Mouse (Mus musculus) large intestine, adult 2 months (tissue): ENCODE data around the gene Tfap4. TPM values are rescaled to one million over a fixed set of nuclear protein-coding genes. Genes with fewer than 3 reads are reported as not detected.
"Not testable (repeated sequence)": the region's sequence is repeated elsewhere in the genome, so short reads cannot be mapped to it uniquely, and the experiment has no call there.

Experiments used
- DNase-seq: peaks from one replicate; pipeline ENCODE4 v3.0.0-alpha.2; 2012; ENCODE audit warnings: low read depth, low spot score
- WGBS: fragments of 180-500 bp; shearing (Covaris S2); methylation state at CpG from one replicate; pipeline ENCODE4 v1.1.7; 2018; 5-methylcytosine and 5-hydroxymethylcytosine counted together
- polyA plus RNA-seq: library from polyadenylated mRNA; depleted of rRNA; stranded (reverse); fragments of >200 nt; gene quantifications from 2 replicates; pipeline ENCODE4 v1.2.3, GENCODE M21; 2012

Tfap4 gene
- polyA plus RNA-seq, 1 experiment = 13.2 TPM

- DNase-seq = peak; percentile 65
- WGBS = under 1% methylated on average over 19 of the region's 19 CpGs
These were observed 1.7 kb downstream of the Tfap4 start for GRCm38 (mm10) chr16:4557949-4558348.

GRCm38 (mm10) chr16:4557085-4557484 lies 2.6 kb downstream of the Tfap4 start:
- peak; percentile 92 for DNase-seq
- 34% methylated on average over 1 of the region's 1 CpGs for WGBS

DNA sequence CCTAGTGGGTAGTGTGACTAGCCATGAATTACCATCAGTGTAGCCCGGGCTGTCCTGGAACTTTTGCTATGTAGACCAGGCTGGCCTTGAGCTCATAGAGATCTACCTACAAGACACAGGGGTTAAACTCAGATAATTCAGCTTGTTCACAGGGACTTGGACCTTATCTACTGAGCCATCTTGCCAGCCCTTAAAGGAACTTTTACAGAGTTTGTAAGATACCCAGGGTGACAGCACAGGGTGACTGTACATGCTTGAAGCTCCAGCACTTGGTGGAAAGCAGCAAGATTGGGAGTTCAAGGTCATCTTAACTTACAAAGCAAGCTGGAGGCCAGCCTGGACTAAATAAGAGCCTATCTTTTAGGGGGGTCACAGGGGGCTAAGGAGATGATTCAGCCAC lies 4.1 kb downstream of the Tfap4 start:
- 92% methylated on average over 1 of the region's 1 CpGs for WGBS
- DNase-seq = no peak

DNA sequence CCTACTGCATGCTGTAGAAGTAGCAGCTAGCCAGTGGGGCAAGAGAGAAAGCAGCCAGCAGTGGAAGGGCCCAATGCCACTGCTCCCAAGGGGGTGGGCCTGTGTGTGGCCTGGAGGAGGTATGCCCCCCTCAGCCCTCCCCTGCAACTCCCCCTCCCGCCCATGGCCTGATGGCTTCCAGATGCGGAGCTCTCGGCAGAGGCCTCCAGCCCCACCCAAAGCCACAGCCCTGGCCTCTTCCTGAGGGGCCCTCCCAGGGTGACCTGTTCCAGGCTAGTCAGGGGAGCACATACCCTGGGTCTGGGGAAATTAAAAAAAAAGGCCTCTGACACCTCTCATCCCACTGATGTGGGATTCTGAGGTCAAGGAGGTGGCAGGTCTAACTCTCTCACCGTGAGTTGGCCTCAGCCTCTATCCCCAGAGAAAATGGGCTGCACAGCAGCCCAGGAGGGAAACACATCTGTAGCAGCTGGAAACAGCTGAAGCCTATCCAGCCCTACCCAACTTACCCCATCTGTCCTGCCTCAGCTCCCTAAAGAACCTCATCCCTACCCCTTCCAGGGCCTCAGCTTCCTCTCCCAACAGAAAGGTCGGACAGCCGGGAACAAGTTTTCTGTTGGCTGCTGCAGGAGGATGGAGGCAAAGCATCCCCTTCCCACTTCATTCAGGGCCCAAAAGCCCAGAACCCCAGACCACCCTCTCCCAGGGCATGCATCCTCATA lies 6.7 kb downstream of the Tfap4 start:
- DNase-seq = no peak
- 38% methylated on average over 6 of the region's 6 CpGs for WGBS

- 94% methylated on average over 12 of the region's 12 CpGs for WGBS
- no peak for DNase-seq
These were observed 7.8 kb downstream of the Tfap4 start for GRCm38 (mm10) chr16:4551885-4552284.

GRCm38 (mm10) chr16:4551056-4551455 lies 8.6 kb downstream of the Tfap4 start:
- WGBS = 23% methylated on average over 13 of the region's 13 CpGs
- peak; percentile 57 for DNase-seq

GRCm38 (mm10) chr16:4548953-4549688 lies 10.5 kb downstream of the Tfap4 start:
- 37% methylated on average over 18 of the region's 18 CpGs for WGBS
- peak; percentile 68 for DNase-seq

DNA sequence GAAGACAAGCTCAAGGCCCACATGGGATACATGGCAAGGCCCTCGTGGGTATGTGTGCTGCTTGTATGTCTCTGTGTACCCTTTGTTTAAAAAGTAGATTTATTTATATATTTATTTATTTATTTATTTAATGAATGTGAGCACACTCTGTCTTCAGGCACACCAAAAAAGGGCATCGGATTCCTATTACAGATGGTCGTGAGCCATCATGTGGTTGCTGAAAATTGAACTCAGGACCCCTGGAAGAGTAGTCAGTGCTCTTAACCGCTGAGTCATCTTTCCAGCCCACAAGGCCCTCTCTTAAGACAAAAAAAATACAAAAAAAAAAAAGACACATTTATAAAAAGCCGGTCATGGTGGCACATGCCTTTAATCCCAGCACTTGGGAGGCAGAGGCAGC lies 12.0 kb downstream of the Tfap4 start:
- DNase-seq = no peak
- 80% methylated on average over 5 of the region's 5 CpGs for WGBS

DNA sequence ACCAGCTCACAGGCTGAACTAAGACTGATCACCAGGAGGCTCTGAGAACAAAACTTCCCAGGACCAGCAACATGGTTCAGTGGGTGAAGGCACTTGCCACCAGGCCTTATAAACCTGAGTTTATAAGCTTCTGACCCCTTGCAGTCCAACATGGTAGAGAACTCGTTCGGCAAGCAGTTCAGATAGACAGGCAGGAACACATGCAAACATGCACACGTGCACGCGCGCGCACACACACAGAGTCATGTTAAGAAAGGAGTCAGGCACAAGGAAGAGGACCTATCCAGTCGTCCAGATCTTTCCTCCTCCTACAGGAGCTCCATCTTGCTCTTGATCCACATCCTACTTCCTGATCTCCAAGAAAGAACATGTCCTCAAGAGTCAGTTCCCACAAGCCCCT lies 12.8 kb downstream of the Tfap4 start:
- no peak for DNase-seq
- WGBS = 81% methylated on average over 8 of the region's 8 CpGs

- WGBS = 70% methylated on average over 9 of the region's 9 CpGs
- DNase-seq = no peak
These were observed 14.8 kb downstream of the Tfap4 start for GRCm38 (mm10) chr16:4544845-4545244.

- 70% methylated on average over 3 of the region's 3 CpGs for WGBS
- DNase-seq = no peak
These were observed 16.4 kb downstream of the Tfap4 start for GRCm38 (mm10) chr16:4543266-4543665.

GRCm38 (mm10) chr16:4542236-4542774 lies 17.3 kb downstream of the Tfap4 start:
- DNase-seq = no peak
- 28% methylated on average over 7 of the region's 7 CpGs for WGBS

DNA sequence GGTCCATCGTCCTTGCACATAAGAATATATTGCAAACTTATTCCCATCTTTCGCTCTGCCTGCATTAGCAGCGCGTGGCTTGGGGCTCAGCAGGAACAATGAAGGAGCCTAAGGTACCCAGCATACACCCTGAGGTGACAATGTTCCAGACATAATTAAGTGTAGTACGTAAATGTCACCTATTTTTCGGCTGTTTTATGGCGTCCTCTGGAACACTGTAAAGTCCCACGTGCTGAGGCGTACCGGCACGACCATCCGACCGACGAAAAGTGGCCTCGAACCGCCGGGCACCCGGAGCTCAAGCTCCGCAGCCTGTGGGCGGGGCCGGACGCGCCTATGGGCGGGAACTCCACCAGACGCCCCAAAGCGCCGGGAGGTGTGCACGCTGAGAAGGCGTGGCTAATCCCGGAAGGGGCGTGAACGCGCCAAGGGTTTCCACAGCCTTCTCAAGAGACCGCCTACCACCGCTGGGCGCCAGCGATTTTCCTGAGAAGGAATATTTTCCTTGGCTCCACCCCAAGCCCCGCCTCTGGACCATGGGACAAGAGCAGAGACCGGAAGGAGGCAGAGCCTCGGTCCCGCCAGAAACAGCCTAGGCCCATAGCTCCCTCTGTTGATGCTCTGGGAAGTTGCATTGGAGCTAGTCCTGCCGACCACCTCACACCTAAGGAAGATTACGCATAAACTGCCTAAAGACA lies 18.0 kb downstream of the Tfap4 start, which contains the start of gene Srl:
TSS of gene Srl (minus strand) at position 316 of the 698 bp plus-strand sequence.
- WGBS = under 1% methylated on average over 43 of the region's 43 CpGs
- peak; percentile 100 for DNase-seq

- DNase-seq = no peak
- WGBS = 43% methylated on average over 4 of the region's 4 CpGs
These were observed 18.6 kb downstream of the Tfap4 start for GRCm38 (mm10) chr16:4541033-4541432.

GRCm38 (mm10) chr16:4540064-4540775 lies 19.4 kb downstream of the Tfap4 start:
- WGBS = 87% methylated on average over 12 of the region's 12 CpGs
- DNase-seq = no peak

DNA sequence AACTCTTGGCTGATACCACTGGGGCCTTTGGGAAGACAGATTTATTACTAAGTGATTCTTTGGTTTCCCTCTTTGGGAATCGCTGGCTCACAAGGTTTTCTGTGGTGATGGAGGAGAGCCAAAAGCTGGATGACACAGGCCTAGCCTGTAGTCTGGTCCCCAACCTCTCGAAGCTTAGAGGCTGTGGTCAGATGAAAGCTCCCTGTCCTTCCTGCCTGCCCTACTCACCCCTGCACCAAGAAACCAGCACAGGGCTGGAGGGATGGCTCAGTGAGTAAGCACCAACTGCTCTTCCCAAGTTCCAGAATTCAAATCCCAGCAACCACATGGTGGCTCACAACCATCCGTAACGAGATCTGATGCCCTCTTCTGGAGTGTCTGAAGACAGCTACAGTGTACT lies 20.1 kb downstream of the Tfap4 start:
- WGBS = 68% methylated on average over 4 of the region's 4 CpGs
- DNase-seq = no peak

DNA sequence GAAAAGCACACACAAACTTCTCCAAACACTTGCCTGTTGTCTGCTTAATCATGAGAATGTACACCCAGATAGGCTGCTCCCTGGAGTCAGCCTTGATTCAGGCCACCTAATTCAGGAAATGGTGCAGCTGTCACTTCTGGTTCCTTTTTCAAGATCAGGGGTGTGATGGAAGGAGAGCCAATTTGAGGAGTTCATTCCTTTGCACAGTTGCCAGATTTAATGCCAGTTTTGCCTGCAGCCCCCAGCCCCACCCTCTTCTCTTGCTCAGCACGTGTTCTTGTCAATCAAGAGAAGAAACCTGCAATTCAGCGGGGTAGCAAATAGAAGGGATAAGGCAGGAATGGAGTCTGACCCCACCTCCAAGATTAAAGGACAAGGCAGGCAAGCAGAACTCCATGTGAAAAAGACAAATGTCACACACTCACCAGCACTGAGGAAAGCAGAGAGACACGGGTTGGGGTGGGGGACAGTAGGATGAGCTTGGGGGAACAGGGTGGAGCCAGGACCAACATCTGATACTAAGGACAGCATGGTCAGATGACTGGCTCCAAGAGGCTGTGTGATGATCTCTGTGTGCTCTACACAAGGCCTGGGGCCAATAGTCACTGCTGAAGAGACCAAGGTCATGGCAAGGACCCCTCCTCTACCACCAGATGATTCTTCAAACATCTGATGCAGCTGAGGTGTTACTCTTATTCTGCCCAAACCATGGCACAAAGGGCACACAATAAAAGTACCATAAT lies 21.9 kb downstream of the Tfap4 start:
- 54% methylated on average over 3 of the region's 3 CpGs for WGBS
- DNase-seq = no peak

DNA sequence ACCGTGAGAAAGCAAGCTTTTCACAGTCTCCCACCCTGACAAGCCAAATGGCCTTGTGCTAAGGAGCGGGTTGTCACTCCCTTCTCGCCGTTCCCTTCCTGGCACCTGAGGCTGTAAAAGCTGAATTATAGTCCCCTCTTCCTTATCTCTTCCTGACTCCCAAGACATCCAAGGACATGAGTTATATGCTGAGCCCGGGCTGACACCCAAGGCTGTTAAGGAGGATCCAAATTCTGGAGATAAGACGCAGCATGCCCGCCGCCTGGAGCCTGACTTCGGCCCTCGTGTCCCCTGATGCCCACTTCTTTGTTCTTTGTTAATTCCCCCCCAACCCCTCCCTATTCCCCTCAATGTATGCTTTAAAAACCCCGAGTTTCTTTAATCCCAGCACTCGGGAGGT lies 32.3 kb downstream of the Tfap4 start:
- DNase-seq = not testable (repeated sequence)
- WGBS = 84% methylated on average over 12 of the region's 12 CpGs
